Mouse (Mus musculus) hindbrain, embryonic 11.5 days (tissue): ENCODE measurements around the gene Tex46. TPM values are rescaled to one million over a fixed set of nuclear protein-coding genes. Genes with fewer than 3 reads are reported as not detected.
A peak's percentile ranks its signal among the peaks of the same experiment; 100 is the strongest.

Experiments used
- ATAC-seq: fragments of 200-750 bp; cut with Nextera tagmentation; 2 replicates; pipeline ENCODE4 v1.8.0; 2017; ENCODE audit warnings: mild to moderate bottlenecking, moderate TSS enrichment, moderate library complexity; ENCODE audit not compliant: low FRiP score
- DNase-seq: peaks from one replicate; pipeline ENCODE4 v3.0.0-alpha.2; 2015; ENCODE audit warnings: low spot score
- H3K27ac ChIP-seq: fragments of 300-500 bp; sonication (generic); 2 replicates; pipeline ENCODE4 v1.5.1; 2014; ENCODE audit warnings: mild to moderate bottlenecking, low read depth, low read length
- H3K27me3 ChIP-seq: fragments of 300-500 bp; sonication (generic); 2 replicates; pipeline ENCODE4 v1.6.1; 2014; ENCODE audit warnings: mild to moderate bottlenecking, low read length, moderate library complexity, mixed read lengths; ENCODE audit not compliant: control insufficient read depth, insufficient read depth
- H3K36me3 ChIP-seq: fragments of 300-500 bp; sonication (generic); 2 replicates; pipeline ENCODE4 v1.6.1; 2014; ENCODE audit warnings: mild to moderate bottlenecking, low read length, moderate library complexity, mixed read lengths; ENCODE audit not compliant: control insufficient read depth, insufficient read depth
- H3K4me1 ChIP-seq: fragments of 300-500 bp; sonication (generic); replicated peaks from 2 replicates; pipeline ENCODE4 v1.6.1; 2014; ENCODE audit warnings: low read length, mixed read lengths; ENCODE audit not compliant: control insufficient read depth, insufficient read depth
- H3K4me2 ChIP-seq: fragments of 300-500 bp; sonication (generic); replicated peaks from 2 replicates; pipeline ENCODE4 v1.6.1; 2014; ENCODE audit warnings: mild to moderate bottlenecking, low read depth, low read length
- H3K4me3 ChIP-seq: fragments of 300-500 bp; sonication (generic); 2 replicates; pipeline ENCODE4 v1.5.1; 2014; ENCODE audit warnings: low read depth, low read length
- H3K9ac ChIP-seq: fragments of 300-500 bp; sonication (generic); 2 replicates; pipeline ENCODE4 v1.6.1; 2014; ENCODE audit warnings: low read depth, low read length
- H3K9me3 ChIP-seq: fragments of 300-500 bp; sonication (generic); 2 replicates; pipeline ENCODE4 v1.6.1; 2016; ENCODE audit warnings: low read length; ENCODE audit not compliant: control insufficient read depth
- WGBS: fragments of 180-500 bp; shearing (Covaris S2); extraction: QIAGEN DNeasy Blood & Tissue Kit; methylation state at CpG from one replicate; pipeline ENCODE4 v1.1.7; 2014; 5-methylcytosine and 5-hydroxymethylcytosine counted together
- polyA plus RNA-seq: library from polyadenylated mRNA; unstranded; fragments of >200 nt; fragmentation: Nextera tagmentation; extraction: Ambion mirVana; gene quantifications from 2 replicates; pipeline ENCODE4 v1.2.1, GENCODE M21; 2014

Gene Tex46
- polyA plus RNA-seq, 1 experiment from 2014 or later: not detected

- Histone ChIP-seq H3K4me1 (0 out of 2 replicates have a peak, but pooled peaks cover 4% of the 10 kb centered on the region), H3K4me2 (peak overlapping the region; percentile 69), H3K9me3 (no peaks in the 10 kb centered on the region), H3K9ac (peak overlapping the region; percentile 35), H3K4me3 (peak overlapping the region; percentile 44), H3K27ac (no peak overlapping the region), H3K36me3 (no peaks in the 10 kb centered on the region), H3K27me3 (peaks cover 17% of the 10 kb centered on the region)
- WGBS: 3% methylated on average over 68 of the region's 76 CpGs
- DNase-seq: peak; percentile 69
- ATAC-seq: peak; percentile 47; the same call in 1 of the 2 replicates
These were observed 27.5 kb downstream of the Tex46 start for GRCm38 (mm10) chr4:136637563-136638229.

GRCm38 (mm10) chr4:136638230-136638750 is 28.1 kb downstream of the Tex46 start:
- H3K4me1 ChIP-seq: 0 out of 2 replicates have a peak, but pooled peaks cover 4% of the 10 kb centered on the region
- no peak overlapping the region for H3K27ac ChIP-seq
- H3K4me3 ChIP-seq: no peak overlapping the region
- no peak for ATAC-seq
- no peak overlapping the region for H3K9ac ChIP-seq
- 35% methylated on average over 7 of the region's 7 CpGs for WGBS
- H3K27me3 ChIP-seq: peaks cover 17% of the 10 kb centered on the region
- DNase-seq: peak; percentile 38
- H3K9me3 ChIP-seq: no peaks in the 10 kb centered on the region
- H3K4me2 ChIP-seq: no peak overlapping the region; the same call in 1 of the 2 replicates
- no peaks in the 10 kb centered on the region for H3K36me3 ChIP-seq

GRCm38 (mm10) chr4:136638890-136639289 is 28.7 kb downstream of the Tex46 start:
- Histone ChIP-seq H3K4me2 (peak overlapping the region; percentile 30; the same call in 1 of the 2 replicates), H3K27me3 (peaks cover 17% of the 10 kb centered on the region), H3K4me1 (0 out of 2 replicates have a peak, but pooled peaks cover 4% of the 10 kb centered on the region), H3K4me3 (no peak overlapping the region), H3K27ac (no peak overlapping the region), H3K36me3 (no peaks in the 10 kb centered on the region), H3K9me3 (no peaks in the 10 kb centered on the region), H3K9ac (no peak overlapping the region)
- DNase-seq (peak; percentile 78), ATAC-seq (peak; percentile 40)
- 7% methylated on average over 10 of the region's 10 CpGs for WGBS

- no peak overlapping the region for H3K4me2 ChIP-seq
- DNase-seq (peak; percentile 89), ATAC-seq (peak; percentile 22; the same call in 1 of the 2 replicates)
- no peak overlapping the region for H3K4me3 ChIP-seq
- no peaks in the 10 kb centered on the region for H3K36me3 ChIP-seq
- H3K9ac ChIP-seq: no peak overlapping the region
- 20% methylated on average over 11 of the region's 11 CpGs for WGBS
- no peaks in the 10 kb centered on the region for H3K9me3 ChIP-seq
- no peak overlapping the region for H3K27ac ChIP-seq
- H3K27me3 ChIP-seq: no peaks in the 10 kb centered on the region
- no peaks in the 10 kb centered on the region for H3K4me1 ChIP-seq
These were observed 38.8 kb downstream of the Tex46 start for GRCm38 (mm10) chr4:136648922-136649479.

GRCm38 (mm10) chr4:136649480-136650196 is 39.4 kb downstream of the Tex46 start:
- no peaks in the 10 kb centered on the region for H3K9me3 ChIP-seq
- no peak overlapping the region for H3K4me3 ChIP-seq
- no peaks in the 10 kb centered on the region for H3K36me3 ChIP-seq
- H3K9ac ChIP-seq: no peak overlapping the region
- WGBS: 41% methylated on average over 13 of the region's 13 CpGs
- no peak overlapping the region for H3K4me2 ChIP-seq
- no peaks in the 10 kb centered on the region for H3K27me3 ChIP-seq
- H3K4me1 ChIP-seq: no peaks in the 10 kb centered on the region
- ATAC-seq (peak; percentile 26; the same call in 1 of the 2 replicates), DNase-seq (no peak)
- no peak overlapping the region for H3K27ac ChIP-seq

GRCm38 (mm10) chr4:136650261-136650660 is 40.0 kb downstream of the Tex46 start:
- WGBS: 79% methylated on average over 8 of the region's 8 CpGs
- H3K36me3 ChIP-seq: no peaks in the 10 kb centered on the region

GRCm38 (mm10) chr4:136651357-136651811 is 41.1 kb downstream of the Tex46 start:
- 70% methylated on average over 3 of the region's 3 CpGs for WGBS
- Histone ChIP-seq H3K27ac (no peak overlapping the region), H3K4me2 (no peak overlapping the region), H3K36me3 (0 out of 2 replicates have a peak, but pooled peaks cover 4% of the 10 kb centered on the region), H3K4me1 (no peaks in the 10 kb centered on the region), H3K4me3 (no peak overlapping the region), H3K9me3 (no peaks in the 10 kb centered on the region), H3K9ac (no peak overlapping the region), H3K27me3 (no peaks in the 10 kb centered on the region)
- ATAC-seq (peak; percentile 39; the same call in 1 of the 2 replicates), DNase-seq (peak; percentile 77)

More at GRCm38 (mm10) chr4:136650261-136650660, 40.0 kb downstream of the Tex46 start:
- Histone ChIP-seq H3K27me3 (no peaks in the 10 kb centered on the region), H3K9me3 (no peaks in the 10 kb centered on the region), H3K4me2 (no peak overlapping the region), H3K27ac (no peak overlapping the region), H3K4me1 (no peaks in the 10 kb centered on the region), H3K9ac (no peak overlapping the region), H3K4me3 (no peak overlapping the region)
- ATAC-seq (no peak), DNase-seq (no peak)

- Histone ChIP-seq H3K4me1 (no peaks in the 10 kb centered on the region), H3K27me3 (no peaks in the 10 kb centered on the region), H3K9ac (no peak overlapping the region), H3K4me2 (no peak overlapping the region), H3K9me3 (no peaks in the 10 kb centered on the region), H3K27ac (no peak overlapping the region), H3K36me3 (peaks cover 4% of the 10 kb centered on the region; the same call in 1 of the 2 replicates), H3K4me3 (no peak overlapping the region)
- 79% methylated on average over 13 of the region's 13 CpGs for WGBS
- ATAC-seq: no peak
- no peak for DNase-seq
These were observed 41.8 kb downstream of the Tex46 start for GRCm38 (mm10) chr4:136651882-136652527.
